Mouse (Mus musculus): ENCODE data around the gene Gpbar1.

- no peak for TF ChIP-seq CTCF (IDR thresholded peaks at IDR 0.05; ENCODE audit: extremely low read depth, insufficient read length, insufficient replicate concordance, low read depth, low read length)
- no peak for TF ChIP-seq POLR2A (IDR thresholded peaks at IDR 0.05; ENCODE audit: low read depth, low read length)
Observed at GRCm38 (mm10) chr1:74239162-74239561, 39.2 kb upstream of the Gpbar1 start.
